Mouse (Mus musculus) adrenal gland, postnatal 10 days (tissue): ENCODE measurements around the gene Golph3. TPM values are rescaled to one million over a fixed set of nuclear protein-coding genes. Genes with fewer than 3 reads are reported as not detected.

Experiments
- DNase-seq: peaks from one replicate; pipeline ENCODE4 v3.0.0; 2021; ENCODE audit warnings: mixed read lengths
- long read RNA-seq, 2 experiments: library from polyadenylated mRNA; stranded (forward); transcript quantifications; one replicate each; pipeline ENCODE4 v2.0.0; 2021
- total RNA-seq, 2 experiments: library from RNA; stranded (reverse); gene quantifications; 2 replicates each; pipeline ENCODE4 v1.2.3; 2021

Gene Golph3
- 100 to 1,000 TPM in 1 of 2 experiments, 10 to 100 TPM in 1; 97.6 to 110 TPM for total RNA-seq
- long read RNA-seq, experiment 1, transcript Golph3-201 (4 exons, 2,652 nt), result major isoform, 44 of 65 reads
- long read RNA-seq, experiment 1, transcript Golph3-204 (4 exons, 912 nt), result minor isoform, 5 of 65 reads
- long read RNA-seq, experiment 1, partial matches to known transcripts, result 13 of 65 reads
- long read RNA-seq, experiment 1, other reads (novel, unspliced or antisense), result 2 of 65 reads
- long read RNA-seq, experiment 2, transcript Golph3-201 (4 exons, 2,652 nt), result major isoform, 42 of 54 reads
- long read RNA-seq, experiment 2, partial matches to known transcripts, result 1 of 54 reads
- long read RNA-seq, experiment 2, other reads (novel, unspliced or antisense), result 6 of 54 reads

- DNase-seq, result peak; percentile 98
Measured at GRCm38 (mm10) chr15:12321091-12321787, at the start of gene Golph3. Gene Golph3, plus strand, starts transcription at chr15:12321450.

DNA sequence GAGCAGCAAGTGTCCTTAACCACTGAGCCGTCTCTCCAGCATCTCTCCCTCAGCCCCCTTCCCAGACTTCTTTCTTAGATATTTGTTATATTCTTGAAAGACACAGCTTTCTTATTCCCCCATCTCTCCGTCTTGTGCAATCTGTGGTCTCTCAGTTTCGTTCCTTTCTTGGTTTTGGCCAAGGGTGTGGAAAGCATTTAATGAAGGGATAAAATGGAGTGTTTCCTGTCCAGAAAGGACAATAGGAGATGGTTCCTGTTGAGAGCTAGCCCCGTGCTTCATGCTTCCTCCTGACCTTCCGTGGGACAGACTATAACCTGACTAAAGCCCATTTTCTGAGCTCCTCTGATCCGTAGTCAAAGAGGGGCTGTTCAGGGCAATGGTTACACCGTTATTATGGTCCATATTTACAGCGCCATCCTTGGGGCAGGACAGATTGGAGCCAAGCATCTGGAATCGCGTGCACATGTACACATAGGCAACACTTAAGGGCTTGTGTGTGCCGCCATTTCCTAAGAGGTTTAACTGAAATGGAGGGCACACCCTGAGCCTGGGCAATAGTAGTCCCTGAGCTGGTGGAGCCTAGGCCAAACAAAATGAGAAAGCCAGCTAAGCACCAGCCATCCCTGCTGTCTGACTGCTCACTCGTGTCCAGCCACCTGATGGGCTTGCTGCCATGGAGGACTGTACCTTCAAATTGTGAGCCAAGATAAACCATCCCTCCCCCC lies 47.8 kb upstream of the Golph3 start:
- no peak for DNase-seq

- DNase-seq, result no peak
Measured at GRCm38 (mm10) chr15:12274053-12274769, 47.0 kb upstream of the Golph3 start.

DNA sequence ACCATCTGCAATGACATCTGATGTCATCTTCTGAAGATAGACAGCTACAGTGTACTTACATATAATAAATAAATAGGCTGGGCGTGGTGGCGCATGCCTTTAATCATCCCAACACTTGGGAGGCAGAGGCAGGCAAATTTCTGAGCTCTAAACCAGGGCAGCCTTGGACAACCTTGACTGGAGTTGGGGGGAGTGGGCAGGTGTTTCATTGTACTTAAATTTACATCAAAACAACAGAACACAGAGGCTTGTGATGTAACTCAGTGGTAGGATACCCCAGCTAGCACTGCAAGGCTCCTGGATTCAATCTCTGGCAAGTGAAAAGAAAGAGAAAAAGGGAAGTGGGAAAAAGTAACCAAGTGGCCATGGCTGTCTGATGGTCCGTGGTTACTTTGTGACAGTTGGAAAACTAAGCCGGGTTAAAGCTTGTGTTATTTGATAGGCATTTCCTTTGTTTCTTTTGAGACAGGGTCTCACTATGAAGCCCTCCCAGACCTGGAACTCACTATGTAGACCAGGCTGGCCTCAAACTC lies 46.1 kb upstream of the Golph3 start:
- no peak for DNase-seq

- DNase-seq, result no peak
Measured at GRCm38 (mm10) chr15:12279816-12280215, 41.4 kb upstream of the Golph3 start.

DNA sequence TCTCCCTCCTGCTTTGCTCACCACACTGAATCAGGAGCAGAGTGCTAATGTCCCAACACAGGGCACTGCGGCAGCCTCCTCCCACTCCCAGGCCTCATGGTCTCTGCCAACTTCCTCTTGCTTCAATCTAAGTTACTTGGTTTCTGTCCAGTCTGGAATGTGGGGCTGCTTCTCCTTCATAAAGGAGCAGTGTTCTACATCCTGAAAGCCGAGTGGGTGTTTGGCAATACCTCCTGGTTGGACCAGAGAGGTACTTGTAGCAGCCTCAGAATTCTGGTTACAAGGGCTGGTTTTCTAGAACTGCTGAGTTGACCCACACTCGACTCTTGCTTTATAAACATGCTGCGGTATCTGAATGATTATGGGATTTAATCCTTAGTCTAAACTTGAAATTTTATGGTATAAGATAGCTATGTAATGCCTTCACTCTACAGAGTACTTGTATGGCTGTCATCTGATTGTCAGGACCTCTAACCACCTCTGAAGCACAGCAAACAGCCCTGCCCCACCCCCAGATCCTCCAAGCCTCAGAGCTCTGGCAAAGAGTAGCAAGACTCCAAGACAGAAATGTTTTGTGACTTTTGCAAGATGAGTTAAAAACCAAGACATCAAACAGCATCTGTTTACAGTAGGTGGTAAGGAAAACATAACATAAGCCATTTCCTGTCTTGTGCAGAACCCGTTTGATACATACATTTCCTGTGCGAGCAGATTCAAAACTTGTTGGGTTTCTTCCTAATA lies 36.3 kb upstream of the Golph3 start:
- DNase-seq, result no peak

DNA sequence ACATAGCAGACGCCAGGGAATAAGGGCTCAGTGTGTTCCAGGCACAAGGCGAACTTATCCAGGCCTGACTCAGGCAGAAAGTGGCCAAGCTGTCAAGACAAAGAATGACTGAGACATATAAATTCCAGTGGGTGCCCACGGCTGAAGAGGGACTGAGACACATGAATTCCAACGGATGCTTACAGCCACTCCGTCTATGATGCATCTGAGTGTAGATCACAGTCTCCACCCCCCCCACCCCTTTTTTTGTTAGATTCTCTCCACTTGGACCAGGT lies 35.8 kb upstream of the Golph3 start:
- DNase-seq, result no peak

GRCm38 (mm10) chr15:12290330-12290729 lies 30.9 kb upstream of the Golph3 start:
- DNase-seq, result no peak

GRCm38 (mm10) chr15:12291757-12292156 lies 29.5 kb upstream of the Golph3 start:
- DNase-seq, result no peak

DNA sequence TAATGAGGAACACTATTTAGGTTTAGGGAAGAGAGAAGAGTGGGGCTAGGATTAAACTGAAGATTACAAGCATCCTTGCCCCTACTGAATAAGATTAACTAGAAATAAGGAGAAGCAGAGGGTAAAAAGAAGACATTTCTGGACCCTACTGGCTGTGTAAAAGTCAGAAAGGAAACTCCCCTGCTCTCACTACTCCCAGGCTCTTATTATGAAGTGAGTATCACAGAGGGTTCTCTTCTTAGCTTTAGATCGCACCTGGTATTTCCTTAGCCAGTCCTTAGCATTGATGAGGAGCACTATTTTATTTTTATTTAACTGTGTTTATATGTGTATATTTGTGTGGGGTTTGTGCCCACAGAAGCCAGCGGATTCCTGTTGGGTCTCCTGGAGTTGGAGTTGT lies 25.0 kb upstream of the Golph3 start:
- no peak for DNase-seq

DNA sequence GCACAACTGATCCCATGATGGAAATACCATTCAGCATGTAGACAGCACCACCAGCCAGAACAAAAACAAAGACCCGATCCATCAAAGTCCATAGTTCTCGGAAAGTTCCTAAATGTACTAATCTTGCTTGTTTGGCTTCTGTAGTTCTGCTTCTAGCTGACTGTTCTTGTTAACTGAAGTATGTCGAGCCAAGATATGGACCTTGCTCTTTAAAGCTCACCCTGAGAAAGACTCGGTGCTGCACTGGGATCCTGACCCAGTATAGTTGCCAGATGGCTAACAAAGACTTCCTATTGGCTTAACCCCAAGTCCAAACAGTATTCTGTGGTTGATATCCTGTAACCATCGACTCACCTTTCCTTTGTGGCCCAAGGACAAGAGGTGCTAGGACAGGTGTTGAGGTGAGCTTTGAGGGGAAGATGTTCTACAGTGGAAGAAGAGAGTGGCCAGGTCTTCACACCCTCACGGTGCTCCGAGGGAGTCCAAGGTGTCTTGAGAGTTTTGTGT lies 23.0 kb upstream of the Golph3 start:
- DNase-seq, result no peak

- DNase-seq, result no peak
Measured at GRCm38 (mm10) chr15:12301771-12302170, 19.5 kb upstream of the Golph3 start.

GRCm38 (mm10) chr15:12306188-12307071 lies 14.8 kb upstream of the Golph3 start:
- no peak for DNase-seq

GRCm38 (mm10) chr15:12307114-12307513 lies 14.1 kb upstream of the Golph3 start:
- no peak for DNase-seq

- no peak for DNase-seq
Measured at GRCm38 (mm10) chr15:12308539-12308938, 12.7 kb upstream of the Golph3 start.

- DNase-seq, result no peak
Measured at GRCm38 (mm10) chr15:12310676-12311075, 10.6 kb upstream of the Golph3 start.

- DNase-seq, result no peak
Measured at GRCm38 (mm10) chr15:12311465-12311864, 9.8 kb upstream of the Golph3 start.

DNA sequence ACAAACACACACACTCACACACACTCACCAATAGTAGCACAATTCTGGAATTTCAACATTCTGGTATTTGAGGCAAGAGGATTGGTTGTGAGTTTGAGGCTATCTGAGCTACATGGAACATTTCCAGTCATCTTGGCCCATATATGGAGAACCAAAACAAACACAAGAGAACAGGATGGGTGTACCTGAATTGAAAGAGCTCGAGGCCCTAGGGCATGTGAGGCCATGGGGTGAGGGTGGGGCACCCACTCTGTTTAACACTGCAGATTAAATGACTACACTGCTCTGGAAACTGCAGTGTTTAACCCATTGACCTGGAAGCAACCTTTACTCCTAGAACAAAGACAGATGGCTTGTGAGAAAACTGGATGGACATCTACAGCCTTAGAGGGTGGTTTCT lies 8.0 kb upstream of the Golph3 start:
- DNase-seq, result no peak

- no peak for DNase-seq
Measured at GRCm38 (mm10) chr15:12314584-12314983, 6.7 kb upstream of the Golph3 start.

GRCm38 (mm10) chr15:12315996-12316395 lies 5.3 kb upstream of the Golph3 start:
- no peak for DNase-seq
